Mouse (Mus musculus): ENCODE results near the gene Brms1.

DNA sequence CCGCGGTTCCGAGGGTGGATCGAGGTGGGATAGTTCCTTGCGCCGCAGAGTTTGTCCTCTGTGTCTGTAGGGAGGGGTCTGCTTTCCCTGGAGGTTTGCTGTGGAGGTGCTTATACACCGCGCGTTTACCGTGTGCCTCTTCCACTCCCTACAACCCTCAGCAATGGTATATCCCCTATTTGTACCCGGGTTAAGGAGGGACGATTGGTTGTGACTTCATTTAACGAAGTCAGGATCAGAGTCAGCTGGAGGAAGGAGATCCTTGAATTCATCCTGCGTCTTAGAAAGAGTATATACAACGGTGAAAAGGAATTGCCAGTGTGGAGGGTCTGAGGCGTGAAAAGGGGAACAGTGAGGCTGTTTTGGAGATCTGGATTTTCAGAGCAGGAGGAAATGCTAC lies 434 bp downstream of the Brms1 start:
- TF ChIP-seq CTCF (IDR thresholded peaks at IDR 0.05; ENCODE audit: low read depth) = no peak
- no peak for TF ChIP-seq EP300 (IDR thresholded peaks at IDR 0.05; ENCODE audit: low read depth)

Measured in heart, postnatal 0 days (tissue).